Mouse (Mus musculus): Measurements from ENCODE around the gene Alpi.

Gene Alpi

DNA sequence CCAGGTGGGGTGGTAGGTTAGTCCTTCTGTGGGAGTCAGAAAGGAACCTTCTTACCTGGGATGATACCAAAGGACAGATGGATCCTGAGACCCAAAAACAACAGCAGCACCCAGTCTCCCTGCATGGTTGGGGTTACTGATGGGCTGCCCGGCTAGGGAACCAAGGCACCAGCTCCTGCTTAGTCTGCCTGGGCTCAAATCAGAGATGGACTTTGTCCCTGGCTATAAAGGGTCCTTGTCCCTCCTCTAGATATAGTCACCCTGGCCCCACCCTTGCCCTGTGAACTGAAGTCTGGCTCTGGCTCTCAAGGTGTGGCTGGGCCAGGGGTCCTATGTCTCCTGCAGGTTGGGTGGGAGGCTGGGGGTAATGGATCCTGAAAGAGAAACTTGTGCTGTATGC is at the start of gene Alpi:
Gene Alpi, minus strand, starts transcription at position 196 of the 400 bp plus-strand sequence.
- DNase-seq (ENCODE audit: low spot score in 2 of 2): no peak

DNA sequence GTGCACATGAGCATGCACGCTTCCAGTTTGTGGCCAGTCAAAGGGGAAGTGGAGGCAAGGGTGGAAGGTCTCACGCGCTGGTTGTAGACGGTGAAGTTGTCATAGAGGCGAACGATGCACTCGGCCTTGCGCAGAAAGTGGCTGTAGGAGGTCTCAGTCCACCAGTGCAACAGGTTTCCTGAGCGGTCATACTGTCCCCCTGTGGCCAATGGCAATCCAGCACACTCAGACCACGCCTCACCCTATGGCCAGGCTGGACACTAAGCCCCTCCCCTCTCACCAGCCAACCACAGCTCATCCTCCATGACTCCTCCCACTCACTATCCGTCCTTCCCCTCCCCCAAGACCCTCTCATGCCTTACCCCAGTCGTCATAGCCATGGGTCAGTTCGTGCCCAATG is 48.0 kb upstream of the Alpi start:
- DNase-seq (ENCODE audit: low spot score in 2 of 2): no peak

DNA sequence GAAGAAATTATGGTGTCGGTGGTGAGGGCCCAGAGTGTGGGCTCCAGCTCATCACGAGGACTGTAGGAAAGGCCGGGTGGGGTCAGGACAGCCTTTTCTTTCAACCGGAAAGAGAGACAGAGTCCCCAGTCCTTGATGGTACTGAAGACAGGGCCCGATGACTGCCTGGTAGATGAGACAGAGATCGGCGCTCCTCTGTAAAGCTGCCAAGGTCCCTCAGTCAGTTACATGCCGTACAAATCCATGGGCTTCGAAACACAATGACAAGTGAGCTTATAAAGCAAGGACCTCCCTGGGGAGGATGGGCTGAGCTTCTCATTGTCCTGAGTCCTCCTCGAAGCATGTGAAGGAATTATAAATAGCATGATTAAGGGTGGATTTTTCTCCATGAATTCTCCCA is 41.7 kb upstream of the Alpi start:
- no peak for DNase-seq (ENCODE audit: low spot score in 2 of 2)

DNA sequence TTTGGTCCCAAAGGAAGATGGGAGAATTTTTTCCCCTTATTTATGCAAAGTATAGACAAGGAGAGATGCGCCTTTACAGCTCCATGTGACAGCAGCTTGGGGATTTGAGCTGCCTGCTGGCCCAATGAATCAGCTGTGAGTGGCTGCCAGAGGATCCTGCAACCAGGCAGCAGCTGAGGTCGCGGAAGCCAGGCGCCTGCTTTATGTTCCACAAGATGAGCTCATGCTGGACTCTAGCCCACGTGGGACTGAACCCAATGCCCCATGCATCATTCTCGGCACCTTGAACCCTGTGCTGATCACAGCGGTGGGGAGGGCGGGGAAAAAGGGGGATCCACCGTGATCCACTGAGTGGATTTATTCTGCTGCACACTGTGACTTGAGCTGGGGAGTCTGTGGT is 41.0 kb upstream of the Alpi start:
- DNase-seq (ENCODE audit: low spot score in 2 of 2): no peak

DNA sequence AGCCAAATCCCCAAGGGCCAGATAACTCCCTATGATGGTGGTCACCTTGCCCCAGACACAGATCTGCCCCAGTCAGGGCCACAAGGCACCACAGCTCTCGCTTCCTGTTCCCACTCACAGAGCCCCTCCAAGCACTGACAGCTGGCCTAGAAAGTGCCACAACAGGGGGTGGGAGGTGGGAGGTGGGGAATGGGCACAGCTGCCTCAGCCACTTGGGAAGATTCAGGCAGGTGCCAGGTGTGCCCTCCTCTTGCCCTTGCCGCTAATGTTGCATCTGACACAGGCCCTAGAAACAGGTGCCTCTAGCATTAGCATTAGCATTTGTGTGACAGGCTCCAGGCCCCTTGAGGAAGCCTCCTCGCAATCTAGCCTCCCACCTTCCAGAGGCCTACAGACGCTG is 40.1 kb upstream of the Alpi start:
- DNase-seq (ENCODE audit: low spot score in 2 of 2): no peak

DNA sequence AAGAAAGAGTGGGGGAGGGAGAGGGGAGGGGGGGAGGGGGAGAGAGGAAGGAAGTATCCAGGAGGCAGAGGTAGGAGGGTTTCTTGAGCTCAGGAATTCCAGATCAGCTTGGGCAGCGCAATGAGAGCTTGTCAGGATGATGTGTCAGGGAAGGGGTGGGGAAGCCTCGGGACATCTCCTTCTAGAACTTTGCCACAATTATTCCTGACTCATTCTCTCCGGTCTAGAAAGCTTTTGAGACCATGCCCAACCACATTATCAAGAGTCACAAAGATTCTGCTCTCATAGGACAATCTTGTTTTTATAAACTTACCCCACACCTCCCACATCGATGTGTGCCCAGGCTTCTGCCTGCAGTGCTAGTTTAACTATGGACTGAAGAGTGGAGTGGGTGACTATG is 30.4 kb upstream of the Alpi start:
- no peak for DNase-seq (ENCODE audit: low spot score in 2 of 2)

DNA sequence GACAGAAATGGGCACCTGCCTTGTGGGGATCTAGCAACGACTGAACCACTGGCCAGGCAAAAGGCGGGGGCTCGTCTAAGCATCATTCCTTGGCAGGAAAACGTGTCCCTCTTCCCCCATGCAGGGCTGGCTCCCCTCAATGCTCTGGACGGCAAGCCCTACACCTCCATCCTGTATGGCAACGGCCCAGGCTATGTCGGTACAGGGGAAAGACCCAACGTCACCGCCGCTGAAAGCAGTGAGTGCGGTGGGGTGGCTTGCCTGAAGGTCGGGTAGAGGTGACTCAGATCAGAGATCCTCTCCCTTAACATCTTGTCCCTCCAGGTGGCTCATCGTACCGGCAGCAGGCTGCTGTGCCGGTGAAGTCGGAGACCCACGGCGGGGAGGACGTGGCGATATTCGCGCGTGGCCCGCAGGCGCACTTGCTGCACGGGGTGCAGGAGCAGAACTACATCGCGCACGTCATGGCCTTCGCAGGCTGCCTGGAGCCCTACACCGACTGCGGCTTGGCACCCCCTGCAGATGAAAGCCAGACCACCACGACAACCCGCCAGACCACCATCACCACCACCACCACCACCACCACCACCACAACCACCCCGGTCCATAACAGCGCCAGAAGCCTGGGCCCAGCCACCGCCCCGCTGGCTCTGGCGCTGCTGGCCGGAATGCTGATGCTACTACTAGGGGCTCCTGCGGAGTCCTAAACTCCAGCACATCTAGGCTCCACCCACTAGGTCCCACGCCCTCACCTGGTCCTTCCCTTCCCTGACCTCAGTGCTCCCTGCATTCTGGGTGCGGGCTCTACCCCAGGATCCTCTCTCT is 26.0 kb upstream of the Alpi start:
- peak in 1 of 2 experiments; percentile 28 for DNase-seq (ENCODE audit: low spot score in 2 of 2)

DNA sequence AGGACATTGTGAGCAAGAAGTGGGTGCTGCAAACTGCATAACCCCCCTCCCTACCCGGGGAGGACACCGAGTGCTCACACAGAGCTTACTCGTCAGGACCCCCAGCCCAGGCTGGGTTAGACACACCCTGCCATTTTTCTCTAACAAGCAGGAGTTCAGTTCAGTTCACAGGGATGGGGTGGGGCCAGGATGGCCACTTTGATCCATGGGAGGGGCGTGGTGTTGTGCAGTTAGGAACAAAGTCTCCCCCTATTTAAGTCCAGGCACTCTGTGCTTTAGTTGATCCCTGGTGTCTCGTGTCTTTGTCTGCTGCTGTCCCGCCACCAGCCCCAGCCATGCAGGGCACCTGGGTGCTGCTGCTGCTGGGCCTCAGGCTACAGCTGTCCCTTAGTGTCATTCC is 23.3 kb upstream of the Alpi start, which contains the start of gene Akp3:
Gene Akp3, plus strand, starts transcription at position 301 of the 400 bp plus-strand sequence.
- no peak for DNase-seq (ENCODE audit: low spot score in 2 of 2)

DNA sequence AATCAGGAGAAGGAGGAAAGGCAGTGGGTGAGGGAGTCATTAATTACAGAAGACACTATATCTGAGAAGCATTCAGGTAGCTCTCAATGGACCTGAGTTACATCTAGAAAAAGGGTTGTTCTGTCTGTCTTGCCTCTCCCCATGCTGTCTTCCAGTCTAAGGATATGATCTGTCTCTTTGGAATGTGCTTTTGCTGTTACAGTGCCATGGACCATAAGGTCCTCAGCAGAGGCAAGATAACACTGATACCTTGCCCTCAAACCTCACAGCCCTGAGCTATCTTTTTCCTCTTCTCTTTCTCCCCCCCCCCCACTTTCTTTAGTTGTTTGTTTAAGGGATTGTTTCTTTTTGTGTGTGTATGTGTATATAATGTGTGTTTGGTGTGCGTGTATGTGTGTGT is 13.4 kb upstream of the Alpi start:
- no peak for DNase-seq (ENCODE audit: low spot score in 2 of 2)

DNA sequence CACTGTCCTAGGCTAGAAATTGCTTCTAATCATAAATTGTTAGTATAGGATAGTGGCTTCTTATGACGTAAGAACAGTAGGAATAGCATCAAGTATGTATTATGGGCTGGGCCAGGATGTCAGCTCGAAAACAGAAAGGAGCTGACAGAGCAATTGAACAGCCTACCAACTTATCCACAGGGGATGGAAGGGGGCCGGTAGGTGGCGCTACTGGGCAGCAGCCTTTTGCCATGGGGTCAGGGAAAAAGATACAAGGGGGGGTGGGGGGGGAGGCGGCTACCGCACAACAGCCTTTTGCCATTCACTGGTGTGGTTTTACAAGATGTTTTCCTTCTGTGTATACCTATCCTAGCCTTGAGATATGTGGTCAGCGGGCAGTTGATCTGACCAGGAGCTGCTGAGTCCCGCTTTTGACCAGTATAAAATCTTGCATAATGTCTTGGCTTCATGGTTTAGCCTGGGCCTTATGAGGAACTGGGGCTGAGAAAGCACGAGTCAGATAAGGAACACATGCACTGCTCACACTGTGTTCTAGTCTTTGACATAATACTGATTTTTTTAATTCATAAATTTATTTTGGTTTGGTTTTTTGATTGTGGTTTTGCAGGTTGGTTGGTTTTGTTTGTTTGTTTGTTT is 10.4 kb upstream of the Alpi start:
- DNase-seq (ENCODE audit: low spot score in 2 of 2): no peak

DNA sequence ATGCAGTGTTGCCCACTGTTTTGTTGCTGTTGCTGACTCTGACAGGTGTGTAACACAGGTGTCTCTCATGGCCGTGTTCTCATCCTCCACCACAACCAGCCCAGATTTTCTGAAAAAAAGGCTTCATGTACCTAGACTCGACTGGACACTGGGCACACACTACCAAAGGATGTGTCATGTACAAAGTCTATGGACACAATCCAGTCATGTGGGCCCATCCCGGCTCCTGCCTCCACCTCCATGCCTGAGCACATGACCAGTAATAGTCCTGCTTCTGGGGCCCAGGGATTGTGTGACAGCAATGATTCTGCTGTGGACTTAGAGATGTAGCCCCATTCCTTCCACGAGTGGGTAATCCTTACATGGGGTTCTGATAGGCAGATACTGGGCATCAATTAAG is 7.2 kb upstream of the Alpi start:
- DNase-seq (ENCODE audit: low spot score in 2 of 2): no peak

DNA sequence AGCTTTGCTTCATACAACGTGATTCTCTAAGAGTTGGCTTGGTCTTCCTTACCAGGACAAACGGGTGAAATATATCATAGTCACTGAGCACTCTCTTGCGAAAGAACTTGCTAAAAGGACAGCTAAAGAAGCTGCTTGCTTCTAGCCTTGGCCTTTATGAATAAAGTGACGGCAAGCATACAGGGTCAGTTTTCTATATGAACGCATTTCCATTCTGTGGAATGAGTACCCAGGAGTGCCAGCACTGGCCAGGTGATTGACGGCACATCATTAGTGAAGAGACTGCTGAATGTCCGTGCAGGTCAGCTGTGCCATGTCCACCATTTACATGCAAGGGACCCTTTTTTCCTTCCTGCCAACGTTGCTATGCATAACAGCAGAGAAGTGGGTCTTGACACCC is 5.1 kb upstream of the Alpi start:
- no peak for DNase-seq (ENCODE audit: low spot score in 2 of 2)

DNA sequence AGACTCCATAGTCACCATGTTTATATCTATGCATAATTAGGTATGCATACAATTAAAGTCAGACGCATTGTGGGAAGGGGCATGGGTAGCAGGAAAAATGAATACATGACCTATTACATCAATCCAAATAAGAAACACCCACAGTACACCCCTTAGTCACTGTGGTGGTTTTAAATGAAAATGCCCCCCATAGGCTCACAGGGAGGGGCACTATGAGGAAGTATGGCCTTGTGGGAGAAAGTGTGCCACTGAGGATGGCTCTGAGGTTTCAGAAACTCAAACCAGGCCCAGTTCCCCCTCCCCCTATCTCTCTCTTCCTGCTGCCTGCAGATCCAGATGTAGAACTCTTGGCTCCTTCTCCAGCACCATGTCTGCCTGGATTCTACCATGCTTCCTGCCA is 2.5 kb upstream of the Alpi start:
- DNase-seq (ENCODE audit: low spot score in 2 of 2): no peak

DNA sequence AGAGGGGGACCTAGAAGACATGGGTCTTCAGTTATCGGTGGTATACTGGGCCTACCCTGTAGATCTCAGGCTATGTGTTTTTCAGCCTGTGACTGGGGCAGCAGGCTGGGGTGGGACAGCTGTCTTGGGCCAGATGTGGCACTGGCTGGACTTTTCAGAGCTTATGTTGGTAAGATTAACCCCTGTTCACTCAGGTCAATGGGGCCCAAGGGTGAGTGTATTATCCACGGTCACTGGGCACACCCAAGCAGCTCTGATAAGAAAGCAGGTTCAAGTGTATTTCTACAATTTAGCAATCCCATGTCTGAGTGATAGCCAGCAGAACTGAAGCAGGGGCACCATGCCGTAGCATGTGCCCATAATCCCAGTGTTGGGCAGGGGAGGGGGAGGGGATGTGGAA is 708 bp upstream of the Alpi start:
- no peak for DNase-seq (ENCODE audit: low spot score in 2 of 2)

DNA sequence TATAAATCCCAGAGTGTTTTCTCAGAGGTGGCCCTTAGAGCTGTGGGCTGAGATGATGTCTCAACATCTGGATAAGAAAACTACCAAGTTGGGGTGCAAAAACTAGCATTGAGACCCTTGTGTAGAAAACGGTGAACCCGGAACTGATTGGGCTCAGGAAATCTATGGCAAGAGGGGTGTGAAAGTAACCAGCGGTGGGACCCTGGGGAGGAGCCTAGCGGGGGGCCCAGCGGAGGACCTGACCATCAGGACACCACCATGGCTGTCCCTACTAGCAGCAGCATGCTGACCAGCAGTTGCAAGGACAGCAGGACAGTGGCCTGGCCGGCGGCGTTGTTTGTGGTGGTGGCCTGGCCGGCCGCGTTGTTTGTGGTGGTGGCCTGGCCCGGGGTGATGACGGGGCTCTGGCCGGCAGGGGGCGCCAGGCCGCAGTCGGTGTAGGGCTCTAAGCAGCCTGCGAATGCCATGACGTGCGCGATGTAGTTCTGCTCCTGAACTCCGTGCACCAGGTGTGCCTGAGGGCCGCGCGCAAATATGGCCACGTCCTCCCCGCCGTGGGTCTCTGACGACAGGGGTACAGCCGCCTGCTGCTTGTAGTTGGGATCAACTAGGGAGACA is 2.9 kb downstream of the Alpi start:
- DNase-seq (ENCODE audit: low spot score in 2 of 2): peak; percentile 12 to 52

DNA sequence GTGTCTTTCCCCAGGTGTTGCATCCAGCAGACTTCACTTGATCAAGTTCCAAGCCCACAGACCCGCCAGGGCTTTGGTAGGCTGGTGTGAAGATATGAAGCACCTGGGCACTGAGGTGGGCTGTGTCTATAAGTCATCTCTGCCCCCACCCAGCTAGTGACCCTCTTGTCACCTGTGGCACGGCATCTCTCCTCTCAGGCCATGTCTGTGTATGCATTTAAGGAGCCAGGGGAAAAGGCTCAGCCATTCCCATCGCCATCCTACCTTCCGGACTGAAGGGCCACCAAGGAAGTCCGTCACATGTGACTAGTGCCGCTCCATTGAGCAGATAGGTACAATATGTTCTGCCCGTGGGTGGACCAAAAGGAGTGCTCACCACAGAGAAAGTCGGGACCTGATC is 5.8 kb downstream of the Alpi start:
- DNase-seq (ENCODE audit: low spot score in 2 of 2): no peak

DNA sequence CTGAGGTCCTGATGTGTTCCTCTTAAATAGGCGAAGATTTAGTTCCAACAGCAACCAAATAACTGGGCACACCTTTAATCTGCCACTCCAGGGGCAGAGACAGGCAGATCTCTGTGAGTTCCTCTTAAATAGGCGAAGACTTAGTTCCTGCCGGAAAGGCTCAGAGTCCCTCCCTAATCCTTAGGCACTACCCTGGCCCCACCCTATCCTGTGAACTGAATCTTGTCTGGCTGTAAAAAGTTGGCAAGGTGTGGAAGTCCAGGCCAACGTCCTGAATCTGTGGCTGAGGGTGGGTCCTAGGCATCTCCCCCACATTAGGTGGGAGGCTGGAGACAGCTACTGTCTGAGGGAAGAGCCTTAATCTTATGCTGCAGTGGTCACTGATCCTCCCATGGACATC is 11.6 kb downstream of the Alpi start, which contains the start of gene Alppl2:
Gene Alppl2, minus strand, starts transcription at position 101 of the 400 bp plus-strand sequence.
- DNase-seq (ENCODE audit: low spot score in 2 of 2): no peak

DNA sequence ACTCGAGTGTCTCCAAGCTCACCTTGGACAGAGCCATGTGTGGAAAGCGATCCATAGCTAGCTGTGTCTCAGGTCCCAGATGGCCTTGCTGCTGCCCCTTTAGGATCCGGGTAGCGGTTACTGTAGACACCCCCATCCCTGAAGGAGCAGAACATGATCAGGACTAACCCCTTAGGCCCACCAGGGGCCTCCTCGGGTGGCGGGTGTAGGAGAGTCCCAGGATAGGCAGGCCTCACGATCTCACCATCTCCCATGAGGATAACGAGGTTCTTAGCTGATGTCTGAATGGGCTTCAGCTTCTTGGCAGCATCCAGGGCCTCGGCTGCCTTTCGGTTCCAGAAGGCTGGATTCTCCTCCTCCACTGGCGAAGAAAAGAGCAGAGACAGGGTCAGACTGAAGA is 12.2 kb downstream of the Alpi start:
- no peak for DNase-seq (ENCODE audit: low spot score in 2 of 2)

DNA sequence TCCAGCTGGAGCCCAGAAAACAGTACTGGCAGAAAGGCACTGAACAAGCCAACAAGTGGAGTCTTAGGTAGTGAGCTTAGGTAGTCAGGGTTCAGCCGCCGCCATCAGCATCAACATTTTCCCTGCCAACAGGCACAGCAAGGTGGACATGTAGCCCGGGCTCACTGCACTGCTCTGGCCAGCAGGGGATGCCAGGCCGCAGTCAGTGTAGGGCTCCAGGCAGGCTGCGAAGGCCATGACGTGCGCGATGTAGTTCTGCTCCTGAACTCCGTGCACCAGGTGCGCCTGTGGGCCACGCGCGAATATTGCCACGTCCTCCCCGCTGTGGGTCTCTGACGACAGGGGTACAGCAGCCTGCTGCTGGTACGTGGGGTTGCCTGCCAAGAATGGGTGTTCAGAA is 14.4 kb downstream of the Alpi start:
- no peak for DNase-seq (ENCODE audit: low spot score in 2 of 2)

DNA sequence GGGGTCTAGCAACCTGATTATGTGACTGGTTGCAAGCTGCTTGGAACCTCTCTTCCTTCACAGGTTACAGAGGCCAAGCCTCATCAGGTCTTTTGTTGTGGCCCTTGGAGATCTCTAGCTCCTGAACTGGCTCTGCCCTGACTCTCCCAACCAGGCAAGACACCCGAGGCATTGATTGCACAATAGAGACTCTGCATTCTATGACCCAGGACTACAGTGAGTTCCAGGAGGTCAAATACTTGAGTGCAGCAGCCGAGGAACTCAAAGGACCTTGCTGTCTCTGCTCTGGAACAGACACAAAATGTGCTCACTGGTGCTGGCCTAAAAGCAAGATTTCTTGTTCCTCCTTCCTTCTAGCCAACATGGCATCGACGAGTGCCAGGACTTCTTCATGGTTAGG is 15.2 kb downstream of the Alpi start:
- DNase-seq (ENCODE audit: low spot score in 2 of 2): no peak

DNA sequence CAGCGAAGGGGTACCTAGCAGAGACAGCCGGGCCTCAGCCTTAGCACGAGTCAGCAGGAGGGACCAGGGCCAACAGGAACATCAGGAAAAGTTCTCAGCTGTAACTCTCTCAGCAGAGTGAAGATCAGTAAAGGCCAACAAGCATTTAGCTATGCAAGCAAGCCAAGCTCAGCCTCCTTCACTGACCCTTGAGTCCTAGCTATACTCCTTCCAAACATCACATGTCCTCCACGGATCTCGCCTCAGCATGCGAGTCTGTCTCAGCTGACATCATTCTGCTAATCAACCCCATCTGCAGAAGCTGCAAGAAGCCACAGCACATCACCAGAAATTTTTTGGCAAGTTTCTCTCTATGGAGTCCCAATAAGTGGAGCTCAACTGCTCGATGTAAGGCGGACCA is 27.6 kb downstream of the Alpi start:
- no peak for DNase-seq (ENCODE audit: low spot score in 2 of 2)

DNA sequence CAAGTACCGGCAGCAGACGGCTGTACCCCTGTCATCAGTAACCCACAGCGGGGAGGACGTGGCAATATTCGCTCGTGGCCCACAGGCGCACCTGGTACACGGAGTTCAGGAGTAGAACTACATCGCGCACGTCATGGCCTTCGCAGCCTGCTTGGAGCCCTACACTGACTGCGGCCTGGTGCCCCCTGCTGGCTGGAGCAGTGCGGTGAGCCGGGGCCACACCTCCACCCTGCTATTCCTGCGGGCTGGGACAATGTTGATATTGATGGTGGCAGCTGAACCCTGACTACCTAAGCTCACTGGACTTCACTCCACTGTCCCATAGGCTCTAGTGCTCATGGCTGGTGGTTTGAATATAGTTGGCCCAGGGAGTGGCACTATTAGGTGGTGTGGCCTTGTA is 30.7 kb downstream of the Alpi start:
- peak; percentile 10 to 59 for DNase-seq (ENCODE audit: low spot score in 2 of 2)

DNA sequence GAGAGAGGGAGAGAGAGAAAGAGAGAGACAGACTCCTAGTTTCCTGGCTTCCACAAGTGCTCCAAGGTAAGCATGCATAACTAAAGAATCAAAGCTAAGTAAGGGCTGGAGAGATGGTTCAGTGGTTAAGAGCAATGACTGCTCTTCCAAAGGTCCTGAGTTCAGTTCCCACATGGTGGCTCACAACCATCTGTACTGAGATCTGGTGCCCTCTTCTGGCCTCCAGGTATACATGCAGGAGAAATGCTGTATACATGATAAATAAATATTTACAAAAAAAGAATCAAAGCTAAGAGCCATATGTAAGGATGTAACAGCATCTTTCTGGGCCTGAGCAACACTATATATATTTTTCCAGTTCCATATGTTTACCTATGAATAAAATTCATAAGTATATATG is 40.5 kb downstream of the Alpi start:
- no peak for DNase-seq (ENCODE audit: low spot score in 2 of 2)

Data from thymus, postnatal 10 days (tissue).